20 mouse cellular contexts compared by ENCODE assay signal in genomic region chr11:22923606-22924005, GRCm38 (mm10). TPM values are rescaled to one million over a fixed set of nuclear protein-coding genes. Genes with fewer than 3 reads are reported as not detected.
A peak's percentile ranks its signal among the peaks of the same experiment; 100 is the strongest.
DNase-seq lines count a peak whose midpoint lies in the region; ATAC-seq and TF ChIP-seq lines count a peak whose summit lies in the region.
"Had no signal": no experiment of that assay in that cellular context is flagged by ENCODE, and none has a peak within 500 bp of the region (broad histone marks: within the 10 kb centered on the region; RNA-seq: fewer than 3 reads in every experiment).

No protein-coding gene starts in this region.

- peak; percentile 36 to 63 for DNase-seq in cerebellum, postnatal 10 days
- no peak for DNase-seq in cerebellum, adult 18-20 months
- peak; percentile 27 for DNase-seq in hindbrain, postnatal 0 days (ENCODE audit: low spot score)
- peak; percentile 27 for DNase-seq in midbrain, postnatal 0 days (ENCODE audit: low spot score)
- no peak for DNase-seq in midbrain, embryonic 10.5 days (ENCODE audit: low spot score)
- no peak for DNase-seq in ovary, postnatal 10 days (ENCODE audit: low spot score)
- DNase-seq: adrenal gland, postnatal 10 days; adrenal gland, postnatal 36 days; cerebellum, adult 11 months; cerebellum, adult 8-10 months; gastrocnemius, postnatal 25 days; heart, adult 2 months had no signal

- TF ChIP-seq CTCF in hindbrain, postnatal 0 days (IDR thresholded peaks at IDR 0.05; ENCODE audit: low read depth) = no peak
- no peak for TF ChIP-seq CTCF in midbrain, postnatal 0 days (IDR thresholded peaks at IDR 0.05)

- WGBS in hindbrain, postnatal 0 days = 45% methylated on average over 2 of the region's 2 CpGs
- 64% methylated on average over 2 of the region's 2 CpGs for WGBS in hindbrain, embryonic 16.5 days
- 54% methylated on average over 2 of the region's 2 CpGs for WGBS in midbrain, postnatal 0 days
- WGBS in midbrain, embryonic 10.5 days = 77% methylated on average over 2 of the region's 2 CpGs

- no peak for ATAC-seq in hindbrain, postnatal 0 days
- ATAC-seq in hindbrain, embryonic 16.5 days = no peak
- no peak for ATAC-seq in midbrain, postnatal 0 days (ENCODE audit: low FRiP score)
- ATAC-seq: forebrain, embryonic 13.5 days; inflammation-experienced regulatory T-cells, adult 6 months; Patski had no signal

- no peaks in the 10 kb centered on the region for H3K4me1 ChIP-seq in hindbrain, postnatal 0 days (ENCODE audit: insufficient read depth, low read length)
- no peaks in the 10 kb centered on the region; the same call in 1 of the 2 replicates for H3K4me1 ChIP-seq in hindbrain, embryonic 16.5 days (ENCODE audit: control insufficient read depth, insufficient read depth, low read depth, low read length)
- H3K4me1 ChIP-seq in midbrain, postnatal 0 days (ENCODE audit: insufficient read depth, low read length) = no peaks in the 10 kb centered on the region
- H3K4me1 ChIP-seq in midbrain, embryonic 10.5 days = no peaks in the 10 kb centered on the region
- H3K4me1 ChIP-seq: forebrain, embryonic 10.5 days; forebrain, embryonic 13.5 days; hindbrain, embryonic 15.5 days had no signal

- H3K9ac ChIP-seq in hindbrain, postnatal 0 days (replicated peaks; ENCODE audit: low read length) = no peak overlapping the region
- no peak overlapping the region for H3K9ac ChIP-seq in hindbrain, embryonic 16.5 days (ENCODE audit: low read depth, low read length)
- H3K9ac ChIP-seq in midbrain, postnatal 0 days (replicated peaks; ENCODE audit: low read length, poor library complexity, severe bottlenecking) = no peak overlapping the region
- H3K9ac ChIP-seq: forebrain, embryonic 13.5 days; hindbrain, embryonic 12.5 days; hindbrain, embryonic 15.5 days had no signal

- H3K27me3 ChIP-seq in hindbrain, postnatal 0 days (ENCODE audit: insufficient read depth, low read length) = no peaks in the 10 kb centered on the region
- no peaks in the 10 kb centered on the region for H3K27me3 ChIP-seq in hindbrain, embryonic 16.5 days (replicated peaks; ENCODE audit: control insufficient read depth, insufficient read depth, low read length)
- no peaks in the 10 kb centered on the region for H3K27me3 ChIP-seq in midbrain, postnatal 0 days (ENCODE audit: insufficient read depth, low read length)
- no peaks in the 10 kb centered on the region for H3K27me3 ChIP-seq in midbrain, embryonic 10.5 days (ENCODE audit: low read depth, poor library complexity, severe bottlenecking)
- H3K27me3 ChIP-seq: forebrain, embryonic 13.5 days; hindbrain, embryonic 12.5 days; hindbrain, embryonic 15.5 days; Patski had no signal

- no peaks in the 10 kb centered on the region for H3K36me3 ChIP-seq in hindbrain, postnatal 0 days (ENCODE audit: insufficient read depth, low read length)
- no peaks in the 10 kb centered on the region for H3K36me3 ChIP-seq in hindbrain, embryonic 16.5 days (ENCODE audit: control insufficient read depth, insufficient read depth, low read length)
- no peaks in the 10 kb centered on the region for H3K36me3 ChIP-seq in midbrain, postnatal 0 days (ENCODE audit: insufficient read depth, low read length)
- no peaks in the 10 kb centered on the region for H3K36me3 ChIP-seq in midbrain, embryonic 10.5 days
- H3K36me3 ChIP-seq: forebrain, embryonic 10.5 days; hindbrain, embryonic 12.5 days; hindbrain, embryonic 15.5 days had no signal

- H3K27ac ChIP-seq in hindbrain, postnatal 0 days = no peak overlapping the region
- H3K27ac ChIP-seq in hindbrain, embryonic 16.5 days (ENCODE audit: low read depth, low read length) = no peak overlapping the region
- no peak overlapping the region for H3K27ac ChIP-seq in midbrain, postnatal 0 days (ENCODE audit: low read depth, low read length)
- no peak overlapping the region for H3K27ac ChIP-seq in midbrain, embryonic 10.5 days (replicated peaks)
- H3K27ac ChIP-seq: forebrain, embryonic 10.5 days; forebrain, embryonic 13.5 days; heart, adult 2 months; hindbrain, embryonic 12.5 days; hindbrain, embryonic 15.5 days had no signal

- H3K9me3 ChIP-seq in hindbrain, postnatal 0 days (ENCODE audit: low read length) = no peaks in the 10 kb centered on the region
- H3K9me3 ChIP-seq in hindbrain, embryonic 16.5 days (ENCODE audit: control insufficient read depth, low read length) = no peaks in the 10 kb centered on the region
- H3K9me3 ChIP-seq in midbrain, postnatal 0 days (ENCODE audit: low read length) = no peaks in the 10 kb centered on the region
- H3K9me3 ChIP-seq in midbrain, embryonic 10.5 days (replicated peaks) = no peaks in the 10 kb centered on the region
- H3K9me3 ChIP-seq: forebrain, embryonic 10.5 days; forebrain, embryonic 13.5 days; hindbrain, embryonic 12.5 days; hindbrain, embryonic 15.5 days had no signal

- no peak overlapping the region for H3K4me2 ChIP-seq in hindbrain, postnatal 0 days (ENCODE audit: low read depth, low read length)
- no peak overlapping the region for H3K4me2 ChIP-seq in hindbrain, embryonic 16.5 days (ENCODE audit: low read length)
- H3K4me2 ChIP-seq in midbrain, postnatal 0 days (ENCODE audit: low read depth, low read length, poor library complexity, severe bottlenecking) = no peak overlapping the region
- H3K4me2 ChIP-seq: forebrain, embryonic 13.5 days; heart, embryonic 11.5 days; hindbrain, embryonic 12.5 days; hindbrain, embryonic 15.5 days had no signal

- H3K4me3 ChIP-seq in hindbrain, postnatal 0 days (ENCODE audit: low read length) = no peak overlapping the region
- no peak overlapping the region for H3K4me3 ChIP-seq in hindbrain, embryonic 16.5 days (ENCODE audit: low read length)
- H3K4me3 ChIP-seq in midbrain, postnatal 0 days (ENCODE audit: low read depth, low read length) = no peak overlapping the region
- H3K4me3 ChIP-seq in midbrain, embryonic 10.5 days = no peak overlapping the region
- H3K4me3 ChIP-seq: forebrain, embryonic 10.5 days; forebrain, embryonic 13.5 days; heart, adult 2 months; hindbrain, embryonic 12.5 days; hindbrain, embryonic 15.5 days had no signal

RNA-seq across cellular contexts. Expression of gene Zrsr1, which starts 48.2 kb away (rescaled TPM):
- 16.7 and 20.6 TPM in 2 replicates for total RNA-seq in hindbrain, postnatal 0 days (2014; rRNA removed)
- polyA plus RNA-seq in hindbrain, postnatal 0 days (2015; fragmentation: Nextera tagmentation; extraction: Ambion mirVana) = 8.4 and 9.1 TPM in 2 replicates
- 7.8 and 9.7 TPM in 2 replicates for polyA plus RNA-seq in hindbrain, embryonic 16.5 days (2015; fragmentation: Nextera tagmentation; extraction: Ambion mirVana)
- 21.2 and 23.6 TPM in 2 replicates for total RNA-seq in midbrain, postnatal 0 days (2014; rRNA removed)
- 7.1 and 8.4 TPM in 2 replicates for polyA plus RNA-seq in midbrain, postnatal 0 days (2015; fragmentation: Nextera tagmentation; extraction: Ambion mirVana)
- polyA plus RNA-seq in midbrain, embryonic 10.5 days (2016; fragmentation: Nextera tagmentation; extraction: Ambion mirVana) = 2.9 and 3.2 TPM in 2 replicates

RNA-seq across cellular contexts. Expression of gene Gm28048, which starts 58.3 kb away (rescaled TPM):
- not detected in 2 replicates for total RNA-seq in hindbrain, postnatal 0 days (2014; rRNA removed)
- 3.2 and 3.4 TPM in 2 replicates for polyA plus RNA-seq in hindbrain, postnatal 0 days (2015; fragmentation: Nextera tagmentation; extraction: Ambion mirVana)
- 5.4 TPM in 2 replicates for polyA plus RNA-seq in hindbrain, embryonic 16.5 days (2015; fragmentation: Nextera tagmentation; extraction: Ambion mirVana)
- total RNA-seq in midbrain, postnatal 0 days (2014; rRNA removed) = 2.5 TPM in 1 of 2 replicates, not detected in the other
- 2.7 and 3.3 TPM in 2 replicates for polyA plus RNA-seq in midbrain, postnatal 0 days (2015; fragmentation: Nextera tagmentation; extraction: Ambion mirVana)
- polyA plus RNA-seq in midbrain, embryonic 10.5 days (2016; fragmentation: Nextera tagmentation; extraction: Ambion mirVana) = 3.0 and 3.2 TPM in 2 replicates

RNA-seq across cellular contexts. Expression of gene Commd1, which starts 58.6 kb away (rescaled TPM):
- 11.6 and 15.5 TPM in 2 replicates for total RNA-seq in hindbrain, postnatal 0 days (2014; rRNA removed)
- 242 and 247 TPM in 2 replicates for polyA plus RNA-seq in hindbrain, postnatal 0 days (2015; fragmentation: Nextera tagmentation; extraction: Ambion mirVana)
- 236 and 237 TPM in 2 replicates for polyA plus RNA-seq in hindbrain, embryonic 16.5 days (2015; fragmentation: Nextera tagmentation; extraction: Ambion mirVana)
- total RNA-seq in midbrain, postnatal 0 days (2014; rRNA removed) = 20.3 and 23.5 TPM in 2 replicates
- 218 and 221 TPM in 2 replicates for polyA plus RNA-seq in midbrain, postnatal 0 days (2015; fragmentation: Nextera tagmentation; extraction: Ambion mirVana)
- 385 and 427 TPM in 2 replicates for polyA plus RNA-seq in midbrain, embryonic 10.5 days (2016; fragmentation: Nextera tagmentation; extraction: Ambion mirVana)

Comparison
In these comparisons a context has a peak if more than half of its experiments do, and no peak if none do; other contexts are left out.
1. DNase-seq: peak in cerebellum, postnatal 10 days (2 of 2), hindbrain, postnatal 0 days (single experiment) and midbrain, postnatal 0 days (single experiment); none in cerebellum, adult 18-20 months (0 of 2), midbrain, embryonic 10.5 days (single experiment) and ovary, postnatal 10 days (single experiment).